Mouse (Mus musculus) MEL (cell line): ENCODE measurements around the gene Ambra1.

Experiments
- CTCF ChIP-seq, 3 experiments: IDR thresholded peaks in 2 of 3; conservative IDR thresholded peaks in 1 of 3; 2 replicates each; pipeline ENCODE4 v1.5.1; 2011 to 2012; ENCODE audit warnings: low read length in 3 of 3, low read depth in 2 of 3, mild to moderate bottlenecking in 2 of 3, improper control_type of control experiment in 1 of 3, inconsistent platforms in 1 of 3, mixed read lengths in 1 of 3, moderate library complexity in 1 of 3; ENCODE audit not compliant: control insufficient read depth in 1 of 3, insufficient read depth in 1 of 3, poor library complexity in 1 of 3, severe bottlenecking in 1 of 3
- ETS1 ChIP-seq: IDR thresholded peaks from 2 replicates; pipeline ENCODE4 v1.6.1; 2012; ENCODE audit warnings: low read depth, mild to moderate bottlenecking, inconsistent platforms, low read length, improper control_type of control experiment, moderate library complexity
- HCFC1 ChIP-seq: IDR thresholded peaks from 2 replicates; pipeline ENCODE4 v1.6.1; 2012; ENCODE audit warnings: low read depth, mild to moderate bottlenecking, inconsistent platforms, low read length, improper control_type of control experiment, moderate library complexity
- MAFK ChIP-seq: IDR thresholded peaks from 2 replicates; pipeline ENCODE4 v1.6.1; 2011; ENCODE audit warnings: low read depth, mild to moderate bottlenecking, low read length, improper control_type of control experiment, borderline replicate concordance
- POLR2AphosphoS2 ChIP-seq: IDR thresholded peaks from 2 replicates; pipeline ENCODE4 v1.6.1; 2011; ENCODE audit warnings: low read length, improper control_type of control experiment
- RAD21 ChIP-seq: IDR thresholded peaks from 2 replicates; pipeline ENCODE4 v1.6.1; 2011; ENCODE audit warnings: mild to moderate bottlenecking, low read depth, low read length, improper control_type of control experiment
- TBP ChIP-seq: IDR thresholded peaks from 2 replicates; pipeline ENCODE4 v1.8.0; 2011; ENCODE audit warnings: low read depth, low read length, improper control_type of control experiment
- ZC3H11A ChIP-seq: IDR thresholded peaks from 2 replicates; pipeline ENCODE4 v1.6.1; 2012; ENCODE audit warnings: low read depth, mild to moderate bottlenecking, inconsistent platforms, low read length, improper control_type of control experiment
- ZKSCAN1 ChIP-seq: IDR thresholded peaks from 2 replicates; pipeline ENCODE4 v1.6.1; 2012; ENCODE audit warnings: low read depth, mild to moderate bottlenecking, inconsistent platforms, low read length, improper control_type of control experiment, moderate library complexity

GRCm38 (mm10) chr2:91724716-91725115, 5.2 kb upstream of the Ambra1 start:
- TF ChIP-seq TBP: no peak
- TF ChIP-seq CTCF (IDR thresholded peaks at IDR 0.05 in 2 of 3, conservative IDR thresholded peaks at IDR 0.05 in 1 of 3; ENCODE audit: control insufficient read depth in 1 of 3, insufficient read depth in 1 of 3, low read depth in 2 of 3, low read length in 3 of 3, poor library complexity in 1 of 3, severe bottlenecking in 1 of 3): no peak
- TF ChIP-seq RAD21: no peak
- TF ChIP-seq ETS1: 0 out of 2 replicates have a peak, but pooled peaks have one; percentile 28
- no peak for TF ChIP-seq MAFK
- TF ChIP-seq ZC3H11A: no peak
- no peak for TF ChIP-seq POLR2AphosphoS2
- TF ChIP-seq ZKSCAN1: no peak
- TF ChIP-seq HCFC1: peak; percentile 28; the same call in 1 of the 2 replicates
